Mouse (Mus musculus): ENCODE measurements around the gene Cpne7. TPM values are rescaled to one million over a fixed set of nuclear protein-coding genes. Genes with fewer than 3 reads are reported as not detected.

The Cpne7 gene
- total RNA-seq, 2 experiments from 2014 or later, result 0.62 to 1.1 TPM

Small RNAs within 50 kb of the gene (microRNA-seq; reads per million reads assigned to microRNA genes)
- gene Mir7079 (0 to 0.27 reads per million in 2 experiments), gene Mir7080 (0.27 to 0.38 reads per million in 2 experiments)

Other genes with a start within 250 kb of the Cpne7 start
- gene Ankrd11, start 75.1 kb upstream of the Cpne7 start, total RNA-seq (2021), result 10 to 100 TPM; 67.7 to 72.7 TPM
- gene Spg7, start 54.4 kb upstream of the Cpne7 start, total RNA-seq (2021), result 10 to 100 TPM; 94.2 to 100.0 TPM
- 100 to 1,000 TPM; 462 to 489 TPM for gene Rpl13, start 15.0 kb upstream of the Cpne7 start, total RNA-seq (2021)
- gene Sult5a1, start 40.9 kb downstream of the Cpne7 start, total RNA-seq (2021), result 1 to 10 TPM in 1 of 2 experiments, under 1 TPM in 1; 0.82 to 1.3 TPM
- 10 to 100 TPM; 28.2 to 38.9 TPM for gene Dpep1, start 68.9 kb downstream of the Cpne7 start, total RNA-seq (2021)
- 10 to 100 TPM; 56.4 to 68.6 TPM for gene Chmp1a, start 95.4 kb downstream of the Cpne7 start, total RNA-seq (2021)
- 10 to 100 TPM; 28.5 to 31.6 TPM for gene Spata33, start 95.5 kb downstream of the Cpne7 start, total RNA-seq (2021)
- 10 to 100 TPM; 17.5 to 24.2 TPM for gene Cdk10, start 107.5 kb downstream of the Cpne7 start, total RNA-seq (2021)
- 1 to 10 TPM; 7.0 to 7.9 TPM for gene Spata2l, start 118.9 kb downstream of the Cpne7 start, total RNA-seq (2021)
- 10 to 100 TPM; 10.3 to 13.4 TPM for gene Zfp276, start 136.8 kb downstream of the Cpne7 start, total RNA-seq (2021)
- gene Vps9d1, start 137.0 kb downstream of the Cpne7 start, total RNA-seq (2021), result 10 to 100 TPM; 27.8 to 31.5 TPM
- 1 to 10 TPM; 4.5 to 8.4 TPM for gene Fanca, start 201.2 kb downstream of the Cpne7 start, total RNA-seq (2021)
- under 1 TPM in 1 of 2 experiments, not detected in 1; 0.31 TPM for gene Spire2, start 215.3 kb downstream of the Cpne7 start, total RNA-seq (2021)

Measured in heart, adult 18-20 months (tissue).